Mouse (Mus musculus) 3T3-L1 (cell line): ENCODE data around the gene Ctcfl.

Source experiments
- DNase-seq: peaks from one replicate; pipeline ENCODE4 v3.0.0-alpha.2; 2015; ENCODE audit warnings: low read depth, low spot score

Gene Ctcfl

DNA sequence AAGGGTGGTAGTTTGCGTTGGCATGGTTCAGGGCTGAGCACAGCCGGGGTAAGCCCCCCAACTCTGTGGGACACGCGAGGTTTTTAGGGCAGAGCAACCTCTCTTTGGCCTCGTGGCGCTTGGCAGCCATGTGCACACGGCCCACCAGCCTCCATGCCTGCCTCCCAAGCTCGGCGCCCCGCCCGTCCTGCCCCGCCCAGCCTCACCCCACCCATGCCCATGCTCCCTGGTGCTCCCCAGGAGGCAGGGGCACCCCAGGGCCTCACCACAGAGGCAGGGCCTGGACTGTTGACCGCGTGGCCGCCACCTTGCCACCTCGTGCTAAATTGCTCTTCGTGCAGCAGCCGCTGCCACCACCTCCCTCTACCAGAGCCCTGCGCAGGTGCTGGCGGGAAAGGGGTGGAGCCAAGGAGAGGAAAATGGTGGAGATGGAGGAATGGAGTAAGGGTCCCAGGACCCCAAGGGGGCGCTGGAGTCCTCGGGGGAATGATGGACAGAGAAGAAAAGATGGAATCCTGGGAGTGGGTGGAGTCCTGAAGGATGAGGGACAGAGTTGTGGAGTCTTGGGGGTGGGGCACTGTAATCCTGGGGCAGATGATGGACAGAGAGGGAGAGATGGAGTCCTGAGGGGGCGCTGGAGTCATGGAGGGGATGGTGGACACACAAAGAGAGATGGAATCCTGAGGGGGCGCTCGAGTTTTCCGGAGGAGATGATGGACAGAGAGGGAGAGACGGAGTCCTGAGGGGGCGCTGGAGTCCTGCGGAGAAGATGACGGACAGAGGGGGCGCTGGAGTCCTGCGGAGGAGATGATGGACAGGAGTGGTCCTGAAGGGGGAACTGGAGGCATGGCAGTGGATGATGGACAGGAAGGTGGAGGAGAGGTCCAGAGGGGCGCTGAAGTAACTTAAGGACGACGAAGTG lies at the start of gene Ctcfl:
Ctcfl (minus strand) TSS at position 503 of the 922 bp plus-strand sequence.
- no peak for DNase-seq

GRCm38 (mm10) chr2:173168411-173168851 lies 49.1 kb upstream of the Ctcfl start:
- no peak for DNase-seq

DNA sequence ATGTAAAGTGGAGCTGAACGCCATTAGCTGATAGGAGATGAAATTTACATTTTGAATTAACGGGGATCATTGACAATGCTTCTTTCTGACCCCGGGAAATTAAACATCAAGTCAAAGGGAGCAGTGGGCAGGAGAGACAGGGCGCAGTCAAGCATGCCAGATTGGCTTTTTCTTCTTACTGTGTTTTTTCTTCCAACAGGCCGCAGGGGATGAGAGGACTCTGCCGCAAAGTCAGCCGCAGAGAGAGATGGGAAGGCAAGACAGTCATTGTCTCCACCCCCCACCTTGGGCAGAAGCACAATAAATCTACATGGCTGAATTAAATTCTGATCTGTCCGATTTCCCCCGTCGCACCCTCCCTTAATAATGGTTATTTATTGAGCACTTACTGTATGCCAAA lies 46.0 kb upstream of the Ctcfl start:
- DNase-seq: no peak

- DNase-seq: no peak
Measured at GRCm38 (mm10) chr2:173164946-173165345, 45.6 kb upstream of the Ctcfl start.

GRCm38 (mm10) chr2:173164358-173164757 lies 45.0 kb upstream of the Ctcfl start:
- DNase-seq: peak; percentile 45

- no peak for DNase-seq
Measured at GRCm38 (mm10) chr2:173163380-173163779, 44.1 kb upstream of the Ctcfl start.

- DNase-seq: peak; percentile 46
Measured at GRCm38 (mm10) chr2:173159354-173160311, 40.3 kb upstream of the Ctcfl start.

- DNase-seq: no peak
Measured at GRCm38 (mm10) chr2:173158390-173159055, 39.2 kb upstream of the Ctcfl start.

DNA sequence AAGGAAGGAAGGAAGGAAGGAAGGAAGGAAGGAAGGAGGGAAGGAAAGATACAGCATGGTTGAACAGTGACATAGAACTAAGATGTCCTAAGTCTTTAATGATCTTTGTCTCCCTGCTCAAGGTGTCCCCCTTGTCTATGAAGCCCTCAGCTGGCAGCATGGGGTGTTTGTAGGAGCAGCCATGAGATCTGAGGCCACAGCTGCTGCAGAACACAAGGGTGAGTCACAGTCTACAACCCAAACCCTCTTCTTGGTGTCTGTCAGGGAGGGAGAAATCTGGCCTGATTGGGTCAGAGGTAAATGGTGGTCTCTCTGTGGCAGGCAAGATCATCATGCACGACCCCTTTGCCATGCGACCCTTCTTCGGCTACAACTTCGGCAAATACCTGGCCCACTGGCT lies 38.5 kb upstream of the Ctcfl start:
- DNase-seq: no peak

- DNase-seq: no peak
Measured at GRCm38 (mm10) chr2:173157376-173157775, 38.1 kb upstream of the Ctcfl start.

DNA sequence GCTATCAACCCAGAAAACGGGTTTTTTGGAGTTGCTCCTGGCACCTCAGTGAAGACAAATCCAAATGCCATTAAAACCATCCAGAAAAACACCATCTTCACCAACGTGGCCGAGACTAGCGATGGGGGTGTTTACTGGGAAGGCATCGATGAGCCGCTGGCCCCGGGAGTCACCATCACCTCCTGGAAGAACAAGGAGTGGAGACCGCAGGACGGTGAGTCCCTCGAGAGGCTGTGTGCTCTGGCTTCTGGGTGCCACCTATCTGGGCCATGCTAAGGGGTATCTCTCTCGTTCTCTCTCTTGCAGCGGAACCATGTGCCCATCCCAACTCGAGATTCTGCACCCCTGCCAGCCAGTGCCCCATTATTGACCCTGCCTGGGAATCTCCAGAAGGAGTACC lies 37.6 kb upstream of the Ctcfl start:
- DNase-seq: no peak

- no peak for DNase-seq
Measured at GRCm38 (mm10) chr2:173155907-173156306, 36.6 kb upstream of the Ctcfl start.

DNA sequence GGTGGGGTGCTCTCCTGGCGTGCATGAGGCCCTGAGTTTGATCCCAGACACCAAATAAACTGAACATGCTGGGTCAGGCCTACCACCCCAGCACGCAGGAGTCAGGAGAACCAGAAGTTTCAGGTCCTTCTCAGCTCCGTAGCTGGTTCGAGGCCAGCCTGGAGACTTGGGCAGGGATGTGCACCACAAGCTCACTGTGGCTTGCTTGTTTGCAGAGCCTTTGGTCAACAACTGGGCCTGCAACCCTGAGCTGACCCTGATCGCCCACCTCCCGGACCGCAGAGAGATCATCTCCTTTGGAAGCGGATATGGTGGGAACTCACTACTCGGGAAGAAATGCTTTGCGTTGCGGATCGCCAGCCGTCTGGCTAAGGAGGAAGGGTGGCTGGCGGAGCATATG lies 35.6 kb upstream of the Ctcfl start:
- no peak for DNase-seq

GRCm38 (mm10) chr2:173154513-173154912 lies 35.2 kb upstream of the Ctcfl start:
- no peak for DNase-seq

DNA sequence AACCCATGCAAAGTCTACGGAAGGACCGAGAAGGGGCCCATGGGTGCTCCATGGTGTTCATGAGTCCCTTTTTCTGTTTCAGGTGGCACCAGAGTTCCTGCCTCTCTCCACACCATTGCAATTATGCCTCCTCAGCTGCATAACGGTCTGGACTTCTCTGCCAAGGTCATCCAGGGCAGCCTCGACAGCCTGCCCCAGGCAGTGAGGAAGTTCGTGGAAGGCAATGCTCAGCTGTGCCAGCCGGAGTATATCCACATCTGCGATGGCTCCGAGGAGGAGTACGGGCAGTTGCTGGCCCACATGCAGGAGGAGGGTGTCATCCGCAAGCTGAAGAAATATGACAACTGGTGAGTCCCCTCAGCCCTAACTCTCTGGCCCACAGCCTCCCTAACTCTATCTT lies 33.9 kb upstream of the Ctcfl start:
- DNase-seq: no peak

- no peak for DNase-seq
Measured at GRCm38 (mm10) chr2:173152436-173153151, 33.3 kb upstream of the Ctcfl start, which contains the start of gene Pck1. Pck1 (plus strand) TSS chr2:173153048.

- no peak for DNase-seq
Measured at GRCm38 (mm10) chr2:173151784-173152284, 32.5 kb upstream of the Ctcfl start.

- no peak for DNase-seq
Measured at GRCm38 (mm10) chr2:173151352-173151751, 32.0 kb upstream of the Ctcfl start.

DNA sequence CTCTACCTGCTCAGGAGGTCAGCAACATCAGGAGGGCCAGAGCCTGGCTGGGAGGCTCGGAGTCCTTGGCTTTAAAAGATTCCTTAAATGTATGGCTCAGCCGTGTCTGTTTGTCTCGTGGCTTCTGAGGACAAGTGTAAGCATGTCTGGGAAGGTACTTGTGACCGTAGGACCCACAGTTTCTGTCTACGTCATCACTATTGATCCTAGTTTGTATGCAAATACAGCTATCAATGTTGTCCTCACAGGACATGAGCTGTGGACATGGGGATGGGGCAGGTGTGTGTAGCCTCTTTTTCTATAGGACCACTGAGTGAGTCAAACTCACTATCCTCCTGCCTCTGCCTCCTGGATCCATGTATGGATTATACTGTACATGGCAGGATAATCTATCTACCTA lies 28.7 kb upstream of the Ctcfl start:
- DNase-seq: no peak

- DNase-seq: no peak
Measured at GRCm38 (mm10) chr2:173146728-173147127, 27.4 kb upstream of the Ctcfl start.

GRCm38 (mm10) chr2:173145808-173146207 lies 26.5 kb upstream of the Ctcfl start:
- DNase-seq: no peak
